Comparison of ENCODE assay signal across 25 mouse cellular contexts in the genomic region with DNA sequence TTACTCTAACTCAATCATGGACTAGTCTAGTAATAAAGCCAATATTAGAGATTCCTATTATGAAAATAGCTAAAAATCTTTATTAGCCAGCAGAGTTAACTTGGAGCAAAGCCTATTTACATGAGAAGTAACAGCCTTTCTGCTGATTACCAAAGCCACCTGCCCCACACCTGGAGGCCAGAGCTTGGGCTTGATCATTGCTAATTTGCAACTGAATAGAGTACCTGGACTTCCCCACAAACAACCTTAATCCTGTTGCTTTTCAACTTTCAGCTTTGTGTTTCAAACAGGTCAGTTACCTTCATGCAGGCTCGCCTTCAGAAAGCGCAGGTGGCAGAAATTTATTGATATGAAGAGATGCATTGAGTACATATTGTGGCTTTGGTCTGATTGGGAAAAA.
"Had no signal": no experiment of that assay in that cellular context is flagged by ENCODE, and none has a peak within 500 bp of the region (broad histone marks: within the 10 kb centered on the region; RNA-seq: fewer than 3 reads in every experiment).

No protein-coding gene starts in this region.

- H3K27ac ChIP-seq: heart, adult 2 months; heart, embryonic 13.5 days; heart, embryonic 15.5 days; hindbrain, embryonic 10.5 days; hindbrain, embryonic 12.5 days; hindbrain, embryonic 14.5 days; layer of hippocampus, adult 2 months; left cerebral cortex, adult 2 months; limb, embryonic 10.5 days; limb, embryonic 12.5 days; liver, embryonic 13.5 days; liver, embryonic 15.5 days had no signal

- H3K4me1 ChIP-seq: heart, embryonic 13.5 days; heart, embryonic 15.5 days; hindbrain, embryonic 10.5 days; hindbrain, embryonic 12.5 days; limb, embryonic 10.5 days; limb, embryonic 12.5 days; liver, embryonic 13.5 days; liver, embryonic 15.5 days had no signal

- H3K9me3 ChIP-seq: heart, embryonic 15.5 days; hindbrain, embryonic 12.5 days; limb, embryonic 10.5 days; liver, embryonic 15.5 days had no signal

- H3K4me3 ChIP-seq: heart, adult 2 months; heart, embryonic 13.5 days; heart, embryonic 15.5 days; hindbrain, embryonic 10.5 days; hindbrain, embryonic 12.5 days; layer of hippocampus, adult 2 months; left cerebral cortex, adult 2 months; limb, embryonic 10.5 days; limb, embryonic 12.5 days; liver, embryonic 13.5 days; liver, embryonic 15.5 days had no signal

- H3K27me3 ChIP-seq: heart, embryonic 13.5 days; heart, embryonic 15.5 days; hindbrain, embryonic 12.5 days; limb, embryonic 12.5 days; liver, embryonic 13.5 days; liver, embryonic 15.5 days had no signal

- DNase-seq: gastrocnemius, postnatal 14 days; gastrocnemius, postnatal 36 days; heart, adult 2 months; heart, postnatal 14 days; heart, postnatal 4 days; kidney, adult 18-20 months; kidney, adult 8-10 months; kidney, postnatal 10 days; kidney, postnatal 25 days; kidney, postnatal 4 days; liver; liver, embryonic 13.5 days; liver, postnatal 0 days had no signal

- ATAC-seq: hindbrain, embryonic 16.5 days; intestine, postnatal 0 days; liver, postnatal 0 days had no signal

- H3K9ac ChIP-seq: heart, embryonic 13.5 days; heart, embryonic 15.5 days; hindbrain, embryonic 12.5 days; hindbrain, embryonic 14.5 days; limb, embryonic 12.5 days; liver, embryonic 13.5 days; liver, embryonic 15.5 days; liver, postnatal 0 days had no signal

- H3K36me3 ChIP-seq: heart, embryonic 13.5 days; heart, embryonic 15.5 days; hindbrain, embryonic 10.5 days; hindbrain, embryonic 12.5 days; limb, embryonic 10.5 days; limb, embryonic 12.5 days; liver, embryonic 13.5 days; liver, embryonic 15.5 days had no signal
